Mouse (Mus musculus): Measurements from ENCODE around the gene Eif2ak2. TPM values are rescaled to one million over a fixed set of nuclear protein-coding genes. Genes with fewer than 3 reads are reported as not detected.

The Eif2ak2 gene
- polyA plus RNA-seq, 1 experiment from 2014 or later = 12.9 TPM

- 35% methylated on average over 6 of the region's 6 CpGs for WGBS
- peak overlapping the region; percentile 51 for H3K4me2 ChIP-seq (ENCODE audit: low read length)
- no peaks in the 10 kb centered on the region for H3K27me3 ChIP-seq (ENCODE audit: insufficient read depth, low read length)
- H3K9me3 ChIP-seq (replicated peaks; ENCODE audit: low read length) = no peaks in the 10 kb centered on the region
- TF ChIP-seq CTCF (IDR thresholded peaks at IDR 0.05; ENCODE audit: low read depth) = no peak
- H3K4me3 ChIP-seq (replicated peaks; ENCODE audit: low read depth, low read length) = peak overlapping the region; percentile 23; the same call in 1 of the 2 replicates
- H3K27ac ChIP-seq = no peak overlapping the region
- no peaks in the 10 kb centered on the region for H3K36me3 ChIP-seq (ENCODE audit: insufficient read depth, low read length)
- no peak overlapping the region for H3K9ac ChIP-seq (ENCODE audit: low read depth, low read length)
- no peak for ATAC-seq (replicated peaks; ENCODE audit: low FRiP score, low read depth)
- DNase-seq (ENCODE audit: low spot score) = peak; percentile 70
- H3K4me1 ChIP-seq (replicated peaks; ENCODE audit: insufficient read depth, low read length) = peaks cover 5% of the 10 kb centered on the region; the same call in 1 of the 2 replicates
These were observed 30.5 kb upstream of the Eif2ak2 start for GRCm38 (mm10) chr17:78912861-78913281.

GRCm38 (mm10) chr17:78909374-78909773 is 27.0 kb upstream of the Eif2ak2 start:
- no peaks in the 10 kb centered on the region for H3K9me3 ChIP-seq (replicated peaks; ENCODE audit: low read length)
- DNase-seq (ENCODE audit: low spot score) = no peak
- no peak overlapping the region for H3K4me2 ChIP-seq (ENCODE audit: low read length)
- no peak for ATAC-seq (replicated peaks; ENCODE audit: low FRiP score, low read depth)
- H3K27me3 ChIP-seq (ENCODE audit: insufficient read depth, low read length) = no peaks in the 10 kb centered on the region
- H3K36me3 ChIP-seq (ENCODE audit: insufficient read depth, low read length) = no peaks in the 10 kb centered on the region
- H3K9ac ChIP-seq (ENCODE audit: low read depth, low read length) = no peak overlapping the region
- no peak overlapping the region for H3K4me3 ChIP-seq (replicated peaks; ENCODE audit: low read depth, low read length)
- WGBS = 72% methylated on average over 2 of the region's 2 CpGs
- no peaks in the 10 kb centered on the region for H3K4me1 ChIP-seq (replicated peaks; ENCODE audit: insufficient read depth, low read length)
- no peak for TF ChIP-seq CTCF (IDR thresholded peaks at IDR 0.05; ENCODE audit: low read depth)
- H3K27ac ChIP-seq = no peak overlapping the region

GRCm38 (mm10) chr17:78906892-78907291 is 24.5 kb upstream of the Eif2ak2 start, which contains the start of gene Sult6b1:
Sult6b1 (minus strand) TSS chr17:78906992.
- no peak for TF ChIP-seq CTCF (IDR thresholded peaks at IDR 0.05; ENCODE audit: low read depth)
- H3K9me3 ChIP-seq (replicated peaks; ENCODE audit: low read length) = no peaks in the 10 kb centered on the region

GRCm38 (mm10) chr17:78903158-78903557 is 20.8 kb upstream of the Eif2ak2 start:
- Histone ChIP-seq H3K9ac (ENCODE audit: low read depth, low read length) (no peak overlapping the region), H3K4me3 (replicated peaks; ENCODE audit: low read depth, low read length) (no peak overlapping the region), H3K27me3 (ENCODE audit: insufficient read depth, low read length) (no peaks in the 10 kb centered on the region), H3K36me3 (ENCODE audit: insufficient read depth, low read length) (no peaks in the 10 kb centered on the region), H3K9me3 (replicated peaks; ENCODE audit: low read length) (no peaks in the 10 kb centered on the region), H3K27ac (no peak overlapping the region), H3K4me2 (ENCODE audit: low read length) (no peak overlapping the region), H3K4me1 (replicated peaks; ENCODE audit: insufficient read depth, low read length) (no peaks in the 10 kb centered on the region)
- DNase-seq (ENCODE audit: low spot score) (no peak), ATAC-seq (replicated peaks; ENCODE audit: low FRiP score, low read depth) (no peak; the same call in 1 of the 2 replicates)
- 52% methylated on average over 2 of the region's 2 CpGs for WGBS
- TF ChIP-seq CTCF (IDR thresholded peaks at IDR 0.05; ENCODE audit: low read depth) = no peak

More at GRCm38 (mm10) chr17:78906892-78907291, 24.5 kb upstream of the Eif2ak2 start, which contains the start of gene Sult6b1:
- no peak for ATAC-seq (replicated peaks; ENCODE audit: low FRiP score, low read depth)
- H3K4me3 ChIP-seq (replicated peaks; ENCODE audit: low read depth, low read length) = no peak within 1 kb of the TSS
- no peaks in the 10 kb centered on the region for H3K27me3 ChIP-seq (ENCODE audit: insufficient read depth, low read length)
- DNase-seq (ENCODE audit: low spot score) = no peak
- H3K4me2 ChIP-seq (ENCODE audit: low read length) = no peak within 1 kb of the TSS
- no peaks in the 10 kb centered on the region for H3K36me3 ChIP-seq (ENCODE audit: insufficient read depth, low read length)
- no peaks in the 10 kb centered on the region for H3K4me1 ChIP-seq (replicated peaks; ENCODE audit: insufficient read depth, low read length)
- H3K27ac ChIP-seq = no peak within 1 kb of the TSS
- WGBS = 71% methylated on average over 5 of the region's 5 CpGs
- no peak within 1 kb of the TSS for H3K9ac ChIP-seq (ENCODE audit: low read depth, low read length)

GRCm38 (mm10) chr17:78895394-78895793 is 13.0 kb upstream of the Eif2ak2 start:
- Histone ChIP-seq H3K4me2 (ENCODE audit: low read length) (peak overlapping the region; percentile 52), H3K27me3 (ENCODE audit: insufficient read depth, low read length) (no peaks in the 10 kb centered on the region), H3K27ac (no peak overlapping the region), H3K36me3 (ENCODE audit: insufficient read depth, low read length) (no peaks in the 10 kb centered on the region), H3K9ac (ENCODE audit: low read depth, low read length) (peak overlapping the region; percentile 43; the same call in 1 of the 2 replicates), H3K4me1 (replicated peaks; ENCODE audit: insufficient read depth, low read length) (no peaks in the 10 kb centered on the region), H3K4me3 (replicated peaks; ENCODE audit: low read depth, low read length) (no peak overlapping the region), H3K9me3 (replicated peaks; ENCODE audit: low read length) (no peaks in the 10 kb centered on the region)
- DNase-seq (ENCODE audit: low spot score) (peak; percentile 92), ATAC-seq (replicated peaks; ENCODE audit: low FRiP score, low read depth) (no peak)
- WGBS = 16% methylated on average over 8 of the region's 8 CpGs
- peak; percentile 76 for TF ChIP-seq CTCF (IDR thresholded peaks at IDR 0.05; ENCODE audit: low read depth)

- WGBS = 85% methylated on average over 7 of the region's 7 CpGs
- Histone ChIP-seq H3K4me1 (replicated peaks; ENCODE audit: insufficient read depth, low read length) (no peaks in the 10 kb centered on the region), H3K36me3 (ENCODE audit: insufficient read depth, low read length) (no peaks in the 10 kb centered on the region), H3K4me2 (ENCODE audit: low read length) (no peak overlapping the region), H3K9ac (ENCODE audit: low read depth, low read length) (no peak overlapping the region), H3K9me3 (replicated peaks; ENCODE audit: low read length) (no peaks in the 10 kb centered on the region), H3K27me3 (ENCODE audit: insufficient read depth, low read length) (no peaks in the 10 kb centered on the region), H3K27ac (no peak overlapping the region), H3K4me3 (replicated peaks; ENCODE audit: low read depth, low read length) (no peak overlapping the region)
- TF ChIP-seq CTCF (IDR thresholded peaks at IDR 0.05; ENCODE audit: low read depth) = no peak
- no peak for ATAC-seq (replicated peaks; ENCODE audit: low FRiP score, low read depth)
- DNase-seq (ENCODE audit: low spot score) = no peak
These were observed 12.6 kb upstream of the Eif2ak2 start for GRCm38 (mm10) chr17:78894991-78895390.

- Histone ChIP-seq H3K4me1 (replicated peaks; ENCODE audit: insufficient read depth, low read length) (no peaks in the 10 kb centered on the region), H3K9ac (ENCODE audit: low read depth, low read length) (no peak overlapping the region), H3K27ac (no peak overlapping the region), H3K4me2 (ENCODE audit: low read length) (no peak overlapping the region), H3K9me3 (replicated peaks; ENCODE audit: low read length) (no peaks in the 10 kb centered on the region), H3K36me3 (ENCODE audit: insufficient read depth, low read length) (no peaks in the 10 kb centered on the region), H3K4me3 (replicated peaks; ENCODE audit: low read depth, low read length) (no peak overlapping the region), H3K27me3 (ENCODE audit: insufficient read depth, low read length) (no peaks in the 10 kb centered on the region)
- WGBS = 79% methylated on average over 9 of the region's 9 CpGs
- no peak for TF ChIP-seq CTCF (IDR thresholded peaks at IDR 0.05; ENCODE audit: low read depth)
- DNase-seq (ENCODE audit: low spot score) (no peak), ATAC-seq (replicated peaks; ENCODE audit: low FRiP score, low read depth) (no peak)
These were observed 8.6 kb upstream of the Eif2ak2 start for GRCm38 (mm10) chr17:78891020-78891419.
